12 mouse cellular contexts compared by ENCODE assay signal in the genomic region with DNA sequence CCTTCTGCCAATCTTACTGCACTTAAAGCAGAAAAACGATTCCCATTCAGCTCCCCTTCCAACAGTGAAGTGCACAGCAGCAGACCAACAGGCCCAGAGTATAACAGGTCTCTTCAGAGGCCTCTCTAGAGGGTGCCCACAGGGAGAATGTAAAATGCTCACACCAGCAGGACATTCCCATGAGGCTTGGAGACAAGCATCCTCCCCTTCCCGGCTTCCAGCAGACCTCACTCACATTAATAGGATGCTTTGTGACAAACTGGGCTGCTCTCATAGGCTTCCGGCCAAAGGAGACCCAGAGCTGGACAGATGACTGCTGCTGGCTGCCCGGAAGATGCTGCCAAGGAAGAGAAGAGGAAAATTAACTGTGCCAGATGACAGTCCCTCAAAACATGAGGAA. TPM values are rescaled to one million over a fixed set of nuclear protein-coding genes. Genes with fewer than 3 reads are reported as not detected.
DNase-seq lines count a peak whose midpoint lies in the region; TF ChIP-seq lines count a peak whose summit lies in the region.
"Had no signal": no experiment of that assay in that cellular context is flagged by ENCODE, and none has a peak within 500 bp of the region (broad histone marks: within the 10 kb centered on the region; RNA-seq: fewer than 3 reads in every experiment).

No protein-coding gene starts in this region.

- peak; percentile 20 for DNase-seq in gastrocnemius, postnatal 25 days
- DNase-seq in gastrocnemius, postnatal 36 days: no peak
- peak; percentile 31 to 42 for DNase-seq in left cerebral cortex, postnatal 10 days (ENCODE audit: extremely low spot score in 1 of 2, low spot score in 2 of 2)
- DNase-seq in left cerebral cortex, adult 8-10 months (ENCODE audit: low spot score in 2 of 2): no peak
- peak; percentile 40 for DNase-seq in brain, embryonic 14.5 days (ENCODE audit: low read depth)
- peak; percentile 67 for DNase-seq in layer of hippocampus, adult 9-11 months
- DNase-seq in adipocyte (ENCODE audit: low spot score): no peak
- DNase-seq in kidney, adult 9 months: no peak
- DNase-seq: adrenal gland, postnatal 14 days; kidney, adult 2 months; liver, postnatal 0 days; thymus, postnatal 36 days had no signal

- TF ChIP-seq CTCF in brain, embryonic 14.5 days (IDR thresholded peaks at IDR 0.05; ENCODE audit: borderline replicate concordance, extremely low read depth, insufficient read depth, insufficient read length): no peak

- TF ChIP-seq POLR2A in brain, embryonic 14.5 days (IDR thresholded peaks at IDR 0.05; ENCODE audit: borderline replicate concordance, extremely low read depth, insufficient read depth, insufficient read length, poor library complexity, severe bottlenecking): no peak

- intact Hi-C loops in gastrocnemius, postnatal 36 days (cut with DNase I): no loop called here
- intact Hi-C loops in left cerebral cortex, postnatal 10 days (cut with DNase I): no loop called here

RNA-seq across cellular contexts. Expression of gene Sorl1, which starts 52.1 kb away (rescaled TPM):
- total RNA-seq in gastrocnemius, postnatal 25 days (2021): 10 to 100 TPM; 35.8 to 36.1 TPM
- 10 to 100 TPM; 30.7 to 38.0 TPM for total RNA-seq in gastrocnemius, postnatal 36 days (2021)
- 10 to 100 TPM; 80.9 to 93.2 TPM for total RNA-seq in left cerebral cortex, postnatal 10 days (2021)
- total RNA-seq in left cerebral cortex, adult 8-10 months (2022): 100 to 1,000 TPM; 150 to 183 (median 172) TPM
- 12.9 and 16.3 TPM in 2 replicates for polyA plus RNA-seq in brain, embryonic 14.5 days (2012; rRNA removed)

Comparison
In these comparisons a context has a peak if more than half of its experiments do, and no peak if none do; other contexts are left out.
1. DNase-seq: peak in gastrocnemius, postnatal 25 days (single experiment), left cerebral cortex, postnatal 10 days (2 of 2), brain, embryonic 14.5 days (single experiment) and layer of hippocampus, adult 9-11 months (single experiment); none in gastrocnemius, postnatal 36 days (0 of 2), left cerebral cortex, adult 8-10 months (0 of 2), adipocyte (single experiment) and kidney, adult 9 months (single experiment).